Mouse (Mus musculus): ENCODE data around the gene Vdr. TPM values are rescaled to one million over a fixed set of nuclear protein-coding genes. Genes with fewer than 3 reads are reported as not detected.
"Not testable (repeated sequence)": the region's sequence is repeated elsewhere in the genome, so short reads cannot be mapped to it uniquely, and the experiment has no call there.

The Vdr gene
- polyA plus RNA-seq, 1 experiment from 2014 or later: 0.51 TPM

- no peaks in the 10 kb centered on the region for H3K27me3 ChIP-seq (ENCODE audit: insufficient read depth, poor library complexity, severe bottlenecking)
- H3K27ac ChIP-seq: no peak overlapping the region
- peaks cover 8% of the 10 kb centered on the region; the same call in 1 of the 2 replicates for H3K4me1 ChIP-seq (replicated peaks)
- no peaks in the 10 kb centered on the region for H3K36me3 ChIP-seq
- no peak overlapping the region for H3K4me3 ChIP-seq
- DNase-seq (ENCODE audit: low spot score): no peak
- WGBS: 78% methylated on average over 12 of the region's 12 CpGs
- no peaks in the 10 kb centered on the region for H3K9me3 ChIP-seq
Measured at GRCm38 (mm10) chr15:97895847-97896246, 14.6 kb downstream of the Vdr start.

GRCm38 (mm10) chr15:97892506-97892905 lies 17.9 kb downstream of the Vdr start:
- peaks cover 8% of the 10 kb centered on the region; the same call in 1 of the 2 replicates for H3K4me1 ChIP-seq (replicated peaks)
- DNase-seq (ENCODE audit: low spot score): no peak
- no peak overlapping the region for H3K27ac ChIP-seq
- 76% methylated on average over 8 of the region's 8 CpGs for WGBS
- no peaks in the 10 kb centered on the region for H3K9me3 ChIP-seq
- H3K27me3 ChIP-seq (ENCODE audit: insufficient read depth, poor library complexity, severe bottlenecking): no peaks in the 10 kb centered on the region
- H3K36me3 ChIP-seq: no peaks in the 10 kb centered on the region
- no peak overlapping the region for H3K4me3 ChIP-seq

- 93% methylated on average over 10 of the region's 10 CpGs for WGBS
- no peak overlapping the region for H3K27ac ChIP-seq
- H3K9me3 ChIP-seq: no peaks in the 10 kb centered on the region
- no peak for DNase-seq (ENCODE audit: low spot score)
- H3K27me3 ChIP-seq (ENCODE audit: insufficient read depth, poor library complexity, severe bottlenecking): no peaks in the 10 kb centered on the region
- H3K4me3 ChIP-seq: no peak overlapping the region
- H3K36me3 ChIP-seq: no peaks in the 10 kb centered on the region
- no peaks in the 10 kb centered on the region for H3K4me1 ChIP-seq (replicated peaks)
Measured at GRCm38 (mm10) chr15:97890450-97890849, 20.0 kb downstream of the Vdr start.

- DNase-seq (ENCODE audit: low spot score): no peak
- Histone ChIP-seq H3K27ac (no peak overlapping the region), H3K9me3 (no peaks in the 10 kb centered on the region), H3K27me3 (ENCODE audit: insufficient read depth, poor library complexity, severe bottlenecking) (no peaks in the 10 kb centered on the region), H3K4me3 (no peak overlapping the region), H3K4me1 (replicated peaks) (no peaks in the 10 kb centered on the region), H3K36me3 (no peaks in the 10 kb centered on the region)
- 75% methylated on average over 11 of the region's 11 CpGs for WGBS
Measured at GRCm38 (mm10) chr15:97890017-97890416, 20.4 kb downstream of the Vdr start.

GRCm38 (mm10) chr15:97887541-97888016 lies 22.9 kb downstream of the Vdr start:
- Histone ChIP-seq H3K9me3 (no peaks in the 10 kb centered on the region), H3K4me3 (no peak overlapping the region), H3K4me1 (replicated peaks) (no peaks in the 10 kb centered on the region), H3K27me3 (ENCODE audit: insufficient read depth, poor library complexity, severe bottlenecking) (no peaks in the 10 kb centered on the region), H3K36me3 (no peaks in the 10 kb centered on the region), H3K27ac (no peak overlapping the region)
- no peak for DNase-seq (ENCODE audit: low spot score)
- WGBS: 86% methylated on average over 10 of the region's 10 CpGs

GRCm38 (mm10) chr15:97881423-97881822 lies 29.0 kb downstream of the Vdr start:
- Histone ChIP-seq H3K27me3 (ENCODE audit: insufficient read depth, poor library complexity, severe bottlenecking) (no peaks in the 10 kb centered on the region), H3K4me3 (no peak overlapping the region), H3K4me1 (replicated peaks) (0 out of 2 replicates have a peak, but pooled peaks cover 6% of the 10 kb centered on the region), H3K36me3 (no peaks in the 10 kb centered on the region), H3K27ac (no peak overlapping the region), H3K9me3 (no peaks in the 10 kb centered on the region)
- no peak for DNase-seq (ENCODE audit: low spot score)
- WGBS: 93% methylated on average over 8 of the region's 8 CpGs

- Histone ChIP-seq H3K4me1 (replicated peaks) (0 out of 2 replicates have a peak, but pooled peaks cover 6% of the 10 kb centered on the region), H3K36me3 (no peaks in the 10 kb centered on the region), H3K4me3 (no peak overlapping the region), H3K9me3 (no peaks in the 10 kb centered on the region), H3K27me3 (ENCODE audit: insufficient read depth, poor library complexity, severe bottlenecking) (no peaks in the 10 kb centered on the region), H3K27ac (no peak overlapping the region)
- WGBS: 87% methylated on average over 9 of the region's 9 CpGs
- no peak for DNase-seq (ENCODE audit: low spot score)
Measured at GRCm38 (mm10) chr15:97880441-97880840, 30.0 kb downstream of the Vdr start.

- no peak for DNase-seq (ENCODE audit: low spot score)
- H3K4me1 ChIP-seq (replicated peaks): 0 out of 2 replicates have a peak, but pooled peaks cover 6% of the 10 kb centered on the region
- H3K4me3 ChIP-seq: no peak overlapping the region
- no peaks in the 10 kb centered on the region for H3K9me3 ChIP-seq
- WGBS: 79% methylated on average over 7 of the region's 7 CpGs
- H3K27me3 ChIP-seq (ENCODE audit: insufficient read depth, poor library complexity, severe bottlenecking): no peaks in the 10 kb centered on the region
- no peaks in the 10 kb centered on the region for H3K36me3 ChIP-seq
- no peak overlapping the region for H3K27ac ChIP-seq
Measured at GRCm38 (mm10) chr15:97878696-97879328, 31.6 kb downstream of the Vdr start.

GRCm38 (mm10) chr15:97875784-97876183 lies 34.6 kb downstream of the Vdr start:
- H3K9me3 ChIP-seq: no peaks in the 10 kb centered on the region
- no peak for DNase-seq (ENCODE audit: low spot score)
- H3K4me3 ChIP-seq: no peak overlapping the region
- no peaks in the 10 kb centered on the region for H3K36me3 ChIP-seq
- 86% methylated on average over 8 of the region's 8 CpGs for WGBS
- H3K27me3 ChIP-seq (ENCODE audit: insufficient read depth, poor library complexity, severe bottlenecking): no peaks in the 10 kb centered on the region
- peaks cover 13% of the 10 kb centered on the region; the same call in 1 of the 2 replicates for H3K4me1 ChIP-seq (replicated peaks)
- no peak overlapping the region for H3K27ac ChIP-seq

- Histone ChIP-seq H3K27me3 (ENCODE audit: insufficient read depth, poor library complexity, severe bottlenecking) (no peaks in the 10 kb centered on the region), H3K4me3 (no peak overlapping the region), H3K27ac (no peak overlapping the region), H3K4me1 (replicated peaks) (peaks cover 11% of the 10 kb centered on the region; the same call in 1 of the 2 replicates), H3K9me3 (no peaks in the 10 kb centered on the region), H3K36me3 (no peaks in the 10 kb centered on the region)
- DNase-seq (ENCODE audit: low spot score): no peak
- 74% methylated on average over 9 of the region's 9 CpGs for WGBS
Measured at GRCm38 (mm10) chr15:97873717-97874116, 36.7 kb downstream of the Vdr start.

GRCm38 (mm10) chr15:97872161-97872560 lies 38.3 kb downstream of the Vdr start:
- WGBS: 91% methylated on average over 8 of the region's 8 CpGs
- Histone ChIP-seq H3K27ac (no peak overlapping the region), H3K4me1 (replicated peaks) (peaks cover 7% of the 10 kb centered on the region; the same call in 1 of the 2 replicates), H3K36me3 (no peaks in the 10 kb centered on the region), H3K4me3 (no peak overlapping the region), H3K27me3 (ENCODE audit: insufficient read depth, poor library complexity, severe bottlenecking) (no peaks in the 10 kb centered on the region), H3K9me3 (0 out of 2 replicates have a peak, but pooled peaks cover 2% of the 10 kb centered on the region)
- DNase-seq (ENCODE audit: low spot score): no peak

GRCm38 (mm10) chr15:97871055-97872030 lies 39.1 kb downstream of the Vdr start:
- 86% methylated on average over 19 of the region's 19 CpGs for WGBS
- peaks cover 10% of the 10 kb centered on the region; the same call in 1 of the 2 replicates for H3K9me3 ChIP-seq
- DNase-seq (ENCODE audit: low spot score): no peak
- H3K36me3 ChIP-seq: no peaks in the 10 kb centered on the region
- H3K27ac ChIP-seq: no peak overlapping the region
- no peak overlapping the region for H3K4me3 ChIP-seq
- no peaks in the 10 kb centered on the region for H3K27me3 ChIP-seq (ENCODE audit: insufficient read depth, poor library complexity, severe bottlenecking)
- H3K4me1 ChIP-seq (replicated peaks): peaks cover 7% of the 10 kb centered on the region; the same call in 1 of the 2 replicates

GRCm38 (mm10) chr15:97870116-97870515 lies 40.3 kb downstream of the Vdr start:
- DNase-seq (ENCODE audit: low spot score); H3K27ac ChIP-seq; H3K4me3 ChIP-seq; H3K36me3 ChIP-seq; H3K27me3 ChIP-seq (ENCODE audit: insufficient read depth, poor library complexity, severe bottlenecking); H3K4me1 ChIP-seq (replicated peaks): not testable (repeated sequence)
- peaks cover 14% of the 10 kb centered on the region; the same call in 1 of the 2 replicates for H3K9me3 ChIP-seq
- WGBS: 90% methylated on average over 4 of the region's 4 CpGs

All from hindbrain, embryonic 10.5 days (tissue).